Mouse (Mus musculus) frontal cortex, postnatal 14 days (tissue): ENCODE results near the gene C9.

Source experiments
- DNase-seq, 2 experiments: peaks; one replicate each; pipeline ENCODE4 v3.0.0; 2022; ENCODE audit warnings: low spot score in 2 of 2

Gene C9

GRCm38 (mm10) chr15:6469384-6469783 lies 24.3 kb downstream of the C9 start:
- DNase-seq = no peak

DNA sequence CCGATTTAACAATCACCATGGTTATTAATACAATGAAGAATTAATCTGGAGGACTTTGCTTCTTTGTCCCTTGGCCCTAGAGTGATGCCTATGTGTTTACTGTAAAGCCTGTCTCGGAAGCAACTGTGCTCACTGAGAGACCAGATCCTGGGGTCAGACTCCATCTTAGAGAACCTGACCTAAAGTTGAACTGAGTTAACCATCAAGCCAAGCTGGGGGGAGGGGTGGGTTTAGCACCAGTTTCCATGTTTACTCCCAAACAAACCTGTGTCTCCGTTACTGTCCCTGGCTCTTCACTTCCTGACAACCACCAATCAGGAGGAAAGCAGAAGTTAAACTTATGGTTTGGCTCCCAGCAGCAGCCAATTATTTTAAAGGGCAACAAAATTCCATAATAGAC lies 38.4 kb downstream of the C9 start:
- DNase-seq = no peak

DNA sequence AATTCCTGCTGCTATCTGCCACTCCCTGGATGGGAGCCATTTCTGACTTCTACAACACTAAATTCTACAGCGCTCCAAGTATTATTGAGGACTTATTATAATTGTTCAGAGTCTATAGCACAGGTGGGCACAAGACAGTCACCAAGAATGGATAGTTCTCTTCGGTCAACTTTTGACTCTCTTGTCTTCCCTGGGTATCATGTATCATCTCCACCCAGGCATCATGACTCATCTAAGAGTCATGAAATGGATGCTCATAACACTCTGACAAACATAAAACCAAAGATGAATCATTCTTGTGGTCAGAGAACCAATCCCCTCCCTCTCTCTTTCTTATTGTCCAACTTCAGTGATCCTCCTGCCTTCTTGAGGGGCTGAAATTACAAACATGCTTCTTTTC lies 47.3 kb downstream of the C9 start:
- no peak for DNase-seq

DNA sequence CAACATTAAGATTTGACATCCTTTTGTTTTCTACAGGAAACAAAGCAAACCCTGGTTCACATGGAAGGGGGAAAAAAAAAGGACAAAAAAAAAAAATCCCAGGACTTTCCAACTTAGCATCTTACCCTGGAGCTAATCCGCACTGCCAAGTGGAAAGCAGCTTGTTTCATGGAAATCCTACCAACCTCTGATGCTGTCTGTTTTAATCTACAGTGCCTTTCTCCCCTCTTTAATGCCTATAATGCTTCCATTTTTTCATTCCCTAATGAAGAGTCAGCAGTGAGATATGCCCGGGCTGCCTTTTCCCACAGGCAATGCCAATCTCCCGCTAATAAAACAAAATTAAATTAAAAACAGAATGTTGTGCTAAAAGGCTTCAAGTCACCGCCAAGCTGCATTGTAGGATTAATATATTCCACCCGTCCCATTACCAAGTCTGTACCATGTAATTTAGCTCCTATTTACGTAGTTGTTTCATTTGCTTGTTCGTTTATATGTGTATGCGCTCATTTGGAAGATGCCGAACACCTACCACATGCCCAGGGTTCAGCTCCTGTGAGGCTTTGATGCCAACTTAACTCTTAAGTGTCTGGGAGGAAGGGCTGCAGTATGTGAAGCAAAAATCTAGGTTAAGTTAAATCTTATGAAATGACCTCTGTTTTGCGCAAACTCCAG lies 53.4 kb downstream of the C9 start:
- DNase-seq = no peak

- DNase-seq = no peak
These were observed 55.7 kb downstream of the C9 start for GRCm38 (mm10) chr15:6500787-6501186.

DNA sequence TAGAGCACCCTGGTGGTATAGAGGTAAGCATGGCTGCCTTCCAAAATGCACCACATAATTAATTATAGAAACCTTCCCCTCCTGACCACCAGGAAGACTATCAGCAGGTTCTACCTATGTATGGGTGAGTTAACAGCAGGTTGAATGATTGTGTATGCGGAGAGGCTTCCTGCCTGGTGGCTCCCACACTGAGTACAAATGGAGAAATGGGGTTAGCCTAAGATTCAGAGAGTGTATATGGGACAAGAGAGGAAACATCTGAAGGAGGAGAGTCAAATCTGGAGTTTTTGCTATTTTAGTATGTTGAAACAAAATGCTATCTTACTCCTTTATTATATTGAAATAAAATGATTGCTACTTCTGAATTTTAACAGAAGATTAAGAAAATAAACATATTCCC lies 72.4 kb downstream of the C9 start:
- DNase-seq = no peak

DNA sequence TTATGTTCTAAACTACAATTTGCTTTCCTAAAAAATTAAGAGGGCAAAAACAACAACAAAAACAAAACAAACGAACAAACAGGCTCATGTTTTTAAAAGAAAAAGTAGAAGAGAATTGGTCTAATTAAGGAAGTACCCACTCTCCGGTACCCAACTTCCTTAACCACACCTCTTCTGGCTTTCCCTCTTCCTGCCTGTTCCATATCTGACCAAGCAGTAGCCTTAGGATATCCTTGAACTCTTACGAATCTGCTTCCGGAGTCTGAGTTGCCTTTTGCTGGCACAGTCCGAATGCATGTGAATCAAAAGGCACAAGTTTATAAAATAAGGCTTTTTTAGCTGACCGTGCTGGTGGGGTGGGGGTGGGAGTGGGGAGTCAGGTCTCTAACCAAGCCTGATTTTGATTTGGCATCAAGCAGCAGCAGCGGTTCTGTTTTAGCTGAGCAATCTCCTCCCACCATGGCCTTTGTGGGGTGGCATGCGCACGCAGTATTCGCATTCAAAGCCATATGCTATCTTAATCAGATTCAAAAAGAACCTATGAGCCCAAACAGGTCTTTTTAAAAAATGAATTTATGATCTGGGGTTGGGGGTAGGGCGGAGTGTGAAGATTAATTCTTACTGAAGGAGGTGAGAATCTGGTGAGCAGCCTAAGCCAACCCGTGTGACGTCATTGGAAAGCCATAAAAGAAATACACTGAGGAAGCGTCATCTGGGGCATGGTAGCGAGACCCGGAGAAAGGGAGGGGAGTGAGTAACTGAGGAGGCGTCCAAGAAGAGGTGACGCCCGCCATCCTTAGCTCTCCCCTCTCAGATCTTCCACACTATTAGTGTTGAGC lies 74.5 kb downstream of the C9 start:
- DNase-seq = no peak

DNA sequence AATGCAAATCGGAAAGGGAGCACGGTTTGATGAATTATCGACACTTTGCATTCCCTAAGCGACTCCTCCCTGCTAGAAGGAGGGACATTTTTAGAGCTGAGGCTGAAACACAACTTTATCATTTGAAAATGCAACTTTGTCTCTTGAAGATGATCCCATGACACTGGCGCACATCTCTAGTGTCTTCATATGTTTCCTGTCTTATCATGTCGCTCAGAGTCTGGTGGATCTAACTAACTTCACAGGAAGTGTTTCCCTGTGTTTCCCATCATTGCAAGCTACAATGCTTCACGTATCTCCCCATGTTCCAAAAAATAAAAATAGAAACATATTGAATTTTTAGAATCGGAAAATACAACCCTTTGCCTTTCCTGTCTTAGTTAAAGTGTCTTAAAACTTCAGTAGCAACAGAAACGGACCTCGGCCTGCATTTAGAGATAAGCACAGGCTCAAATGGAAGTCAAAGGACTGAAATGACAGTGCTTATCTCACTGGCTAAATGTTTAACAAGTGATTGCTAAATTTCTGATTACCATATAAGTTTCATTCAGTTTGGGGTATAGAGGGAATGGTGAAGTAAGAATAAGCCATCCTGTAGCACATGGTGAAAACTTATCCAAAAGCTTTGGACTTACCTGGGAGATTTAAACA lies 75.5 kb downstream of the C9 start:
- no peak for DNase-seq

- DNase-seq = no peak
These were observed 77.6 kb downstream of the C9 start, which contains the start of gene Fyb for GRCm38 (mm10) chr15:6522653-6523167. TSS of gene Fyb (plus strand) at chr15:6522853.

GRCm38 (mm10) chr15:6524801-6525200 lies 79.7 kb downstream of the C9 start:
- DNase-seq = no peak

DNA sequence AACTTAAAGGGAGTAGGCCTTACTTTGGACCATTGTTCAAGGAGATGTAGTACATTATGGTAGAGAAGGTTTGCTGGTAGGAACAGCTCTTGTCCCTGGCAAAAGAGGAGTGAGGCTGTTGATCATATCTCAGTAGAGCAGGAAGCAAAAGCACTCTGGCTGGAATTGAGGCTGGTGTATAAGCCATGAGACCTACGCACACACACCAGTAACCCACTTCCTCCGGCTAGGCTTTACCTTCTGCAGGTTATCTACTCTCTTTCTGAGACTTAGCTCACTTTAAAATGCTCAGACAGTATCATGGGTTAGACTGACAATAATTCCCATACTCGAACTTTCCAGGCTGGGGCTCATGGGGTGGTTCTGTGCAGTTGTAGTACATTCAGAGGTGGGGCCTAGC lies 80.3 kb downstream of the C9 start:
- no peak for DNase-seq

DNA sequence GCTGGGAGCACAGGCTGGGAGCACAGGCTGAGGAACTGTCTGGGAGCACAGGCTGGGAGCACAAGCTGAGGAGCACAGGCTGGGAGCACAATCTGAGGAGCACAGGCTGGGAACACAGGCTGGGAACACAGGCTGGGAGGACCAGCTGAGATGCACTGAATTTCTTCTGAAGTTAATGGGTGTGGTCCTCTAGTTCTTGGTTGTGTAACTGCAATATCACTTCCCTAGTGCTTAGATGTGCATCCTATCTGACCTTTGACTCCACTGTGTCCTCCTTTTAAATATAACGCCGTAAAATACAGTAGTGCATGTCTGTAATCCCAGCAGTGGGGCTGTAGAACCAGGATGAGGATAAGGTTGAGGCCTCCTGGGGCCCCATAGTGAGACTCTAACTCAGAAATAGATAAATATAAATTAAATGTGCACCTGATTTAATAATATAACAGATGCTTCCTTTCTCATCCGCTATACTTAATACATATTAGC lies 88.8 kb downstream of the C9 start:
- no peak for DNase-seq

- DNase-seq = no peak
These were observed 89.5 kb downstream of the C9 start for GRCm38 (mm10) chr15:6534592-6534991.

DNA sequence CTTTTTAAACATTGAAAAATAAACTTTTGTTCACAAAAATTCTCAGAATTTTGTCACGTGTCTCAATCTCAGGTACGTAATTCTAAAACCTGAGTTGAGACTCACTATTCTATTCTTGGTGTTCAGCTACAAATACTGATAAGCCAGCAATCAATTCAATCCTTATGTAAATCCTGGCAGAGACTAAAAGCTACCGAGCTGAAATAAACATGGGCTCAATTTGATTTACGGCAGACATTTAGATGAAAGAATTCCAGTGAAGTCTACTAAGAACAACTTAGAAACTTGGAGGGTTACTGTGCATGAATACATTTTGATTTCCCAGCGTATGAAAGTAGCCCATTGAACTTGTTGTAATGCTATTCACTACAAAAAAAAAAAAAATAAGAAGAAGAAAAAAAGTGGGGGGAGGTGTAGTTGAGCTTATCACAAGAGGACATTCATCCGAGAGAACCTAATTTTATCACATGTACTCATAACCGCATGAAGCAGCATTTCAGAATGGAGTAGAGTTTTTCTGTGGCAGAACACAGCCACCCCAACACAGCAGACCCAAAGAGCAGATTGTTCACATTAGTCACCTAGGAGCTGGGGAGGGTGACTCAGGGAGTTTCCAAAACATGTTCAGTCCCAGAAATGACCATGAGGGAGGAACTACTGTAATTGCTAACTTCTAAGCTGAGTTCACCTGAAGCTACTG lies 94.7 kb downstream of the C9 start:
- no peak for DNase-seq
